Mouse (Mus musculus): ENCODE measurements at regions not wholly inside any gene's neighbourhood (a gene's known extent, or its start where the extent isn't known, plus 50 kb on each side); places are given as distances from the start of the nearest gene placed in this dataset.

GRCm38 (mm10) chr8:8299965-8300767 lies 360.9 kb downstream of the Efnb2 start:
- no peak for DNase-seq (ENCODE audit: low read depth in 2 of 2, low spot score in 2 of 2)

DNA sequence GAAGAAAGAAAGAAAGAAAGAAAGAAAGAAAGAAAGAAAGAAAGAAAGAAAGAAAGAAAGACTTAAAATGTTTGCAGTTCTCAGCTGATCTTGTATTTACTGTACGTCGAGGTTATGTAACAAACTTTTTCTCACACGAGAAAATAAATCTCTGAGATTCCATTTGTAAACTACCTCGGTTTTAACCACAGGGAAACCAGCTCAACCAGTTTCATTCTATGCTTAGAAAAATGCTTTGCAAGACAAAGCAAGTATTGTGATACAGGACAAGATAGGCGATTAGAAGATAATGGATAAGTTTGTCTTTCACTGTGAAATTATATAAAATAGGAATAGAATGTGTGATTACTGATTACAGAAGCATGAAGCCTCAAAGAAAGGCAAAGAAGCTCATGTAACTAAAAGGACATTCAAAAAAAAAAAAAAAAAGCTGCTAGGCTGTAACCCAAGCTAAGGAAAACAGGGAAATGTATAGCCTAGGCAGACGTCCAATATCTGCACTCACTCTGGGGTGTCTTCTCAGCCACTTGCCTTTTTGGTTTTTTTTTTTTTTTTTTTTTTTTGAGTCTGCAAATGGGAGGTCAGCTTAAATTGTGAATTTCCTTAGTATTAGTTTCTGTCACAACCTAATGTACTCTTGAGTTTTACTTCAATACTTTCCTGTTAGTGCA lies 368.3 kb downstream of the Efnb2 start:
- no peak for DNase-seq (ENCODE audit: low read depth in 2 of 2, low spot score in 2 of 2)

DNA sequence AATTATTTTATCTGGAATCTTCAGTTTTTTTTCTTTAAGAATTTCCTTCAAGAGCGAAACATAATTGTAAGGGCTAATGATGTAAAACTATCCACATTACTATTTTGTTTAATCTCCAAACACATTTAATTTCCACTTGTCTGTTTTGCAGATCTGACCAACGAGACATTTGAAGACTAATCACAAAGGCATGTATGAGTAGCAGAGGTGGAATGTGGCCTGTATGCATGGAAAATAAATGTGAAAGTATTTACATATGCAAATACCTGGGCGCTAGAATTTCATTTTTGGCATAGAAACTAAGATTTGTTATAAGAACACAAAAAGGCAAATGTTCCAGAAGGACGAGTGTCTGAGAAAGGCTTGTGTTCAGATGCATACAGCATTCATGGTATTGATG lies 375.2 kb downstream of the Efnb2 start:
- no peak for DNase-seq (ENCODE audit: low read depth in 2 of 2, low spot score in 2 of 2)

DNA sequence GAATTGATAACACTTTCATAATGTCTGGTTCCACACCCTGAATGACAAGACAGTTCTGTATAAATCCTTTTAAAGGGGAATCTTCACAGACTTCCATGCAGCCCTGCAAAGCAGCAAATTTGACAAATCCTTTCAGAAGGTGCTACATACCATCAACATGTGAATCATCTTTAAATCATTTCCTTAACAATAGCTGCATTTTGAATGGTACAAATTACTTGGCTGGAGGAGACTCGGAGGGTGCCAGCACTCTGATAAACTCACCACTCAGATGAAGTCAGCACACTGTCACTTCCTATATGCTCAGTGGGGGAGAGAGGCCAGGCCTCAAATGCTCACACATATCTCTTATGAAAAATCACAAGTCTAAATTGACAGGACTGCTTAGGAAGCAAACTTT lies 386.1 kb downstream of the Efnb2 start:
- no peak for DNase-seq (ENCODE audit: low read depth in 2 of 2, low spot score in 2 of 2)

DNA sequence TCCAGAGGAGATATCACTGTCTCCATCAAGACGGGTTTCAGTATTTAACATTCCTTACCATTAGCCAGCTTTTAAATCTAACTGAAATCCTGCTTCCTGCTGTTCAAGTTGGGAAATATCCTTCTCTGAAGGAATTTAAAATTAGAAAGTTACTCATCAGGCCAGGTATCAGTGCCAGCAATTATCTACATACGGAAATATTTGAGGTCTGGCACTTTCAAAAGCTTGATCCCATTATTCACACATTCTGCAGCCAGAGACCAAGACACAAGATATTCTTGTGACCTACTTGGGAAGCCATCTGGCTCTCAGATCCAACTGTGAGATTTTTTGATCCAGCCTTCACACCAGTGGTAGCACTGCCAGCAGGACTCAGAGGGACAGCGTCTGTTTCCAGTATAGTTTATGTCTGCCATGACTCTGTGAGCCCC lies 386.8 kb downstream of the Efnb2 start:
- no peak for DNase-seq (ENCODE audit: low read depth in 2 of 2, low spot score in 2 of 2)

DNA sequence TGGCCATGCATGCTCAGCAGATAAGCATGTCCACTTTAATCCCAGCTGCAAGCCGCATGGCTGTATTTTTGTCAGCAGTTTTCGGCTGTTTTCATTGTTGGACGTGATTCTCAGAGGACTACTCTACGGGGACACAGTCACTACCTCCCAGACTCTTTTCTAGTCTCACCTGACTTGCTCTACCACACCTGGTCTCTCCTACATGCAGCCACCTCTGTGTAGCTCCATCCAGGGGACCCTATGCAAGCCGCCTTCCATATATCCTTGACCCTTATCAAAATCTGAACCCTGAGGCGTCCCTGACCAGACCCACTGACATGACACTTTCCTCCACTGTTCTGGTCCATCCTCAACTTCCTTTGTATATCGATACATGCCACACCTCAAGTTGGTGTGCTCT lies 402.2 kb downstream of the Efnb2 start:
- DNase-seq (ENCODE audit: low read depth in 2 of 2, low spot score in 2 of 2) = no peak

DNA sequence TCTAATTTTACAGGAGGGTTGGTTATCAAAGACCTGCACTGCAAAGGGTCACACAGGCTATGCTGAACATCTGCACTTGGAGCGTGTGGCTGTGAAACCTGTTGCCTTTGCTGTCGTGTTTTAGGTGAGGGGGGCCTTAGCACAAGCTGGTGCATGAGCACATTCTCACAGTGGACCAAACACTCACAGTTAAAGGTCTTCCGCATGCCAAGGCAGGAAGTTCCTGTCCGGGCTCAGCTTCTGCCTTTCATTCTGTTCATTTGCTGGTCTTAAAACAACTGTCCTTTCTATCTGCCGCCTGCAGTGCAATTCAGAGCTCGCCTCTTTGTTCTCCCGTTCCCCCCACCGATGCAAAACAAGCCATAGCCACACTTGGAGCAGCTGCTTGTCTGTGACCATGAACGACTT lies 402.8 kb downstream of the Efnb2 start:
- no peak for DNase-seq (ENCODE audit: low read depth in 2 of 2, low spot score in 2 of 2)

DNA sequence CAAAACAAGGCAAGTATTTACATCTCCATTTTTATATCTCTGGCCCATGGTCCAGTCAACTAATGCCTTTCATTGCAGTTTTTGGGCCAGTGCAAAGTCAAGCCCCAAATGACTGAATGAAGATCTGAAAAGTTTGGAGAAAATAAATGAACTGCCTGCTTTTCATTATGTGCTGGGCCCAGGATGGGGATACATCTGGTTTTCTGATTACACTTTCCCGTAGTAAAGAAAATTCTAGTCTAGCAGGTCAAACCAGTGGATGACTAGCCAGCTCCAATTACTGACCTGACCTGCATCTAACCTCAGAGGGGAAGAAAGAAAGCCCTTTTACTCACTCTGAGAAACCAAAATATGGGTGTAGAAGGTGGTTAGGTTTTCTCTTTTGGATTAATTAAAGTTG lies 404.7 kb downstream of the Efnb2 start:
- DNase-seq (ENCODE audit: low read depth in 2 of 2, low spot score in 2 of 2) = no peak

DNA sequence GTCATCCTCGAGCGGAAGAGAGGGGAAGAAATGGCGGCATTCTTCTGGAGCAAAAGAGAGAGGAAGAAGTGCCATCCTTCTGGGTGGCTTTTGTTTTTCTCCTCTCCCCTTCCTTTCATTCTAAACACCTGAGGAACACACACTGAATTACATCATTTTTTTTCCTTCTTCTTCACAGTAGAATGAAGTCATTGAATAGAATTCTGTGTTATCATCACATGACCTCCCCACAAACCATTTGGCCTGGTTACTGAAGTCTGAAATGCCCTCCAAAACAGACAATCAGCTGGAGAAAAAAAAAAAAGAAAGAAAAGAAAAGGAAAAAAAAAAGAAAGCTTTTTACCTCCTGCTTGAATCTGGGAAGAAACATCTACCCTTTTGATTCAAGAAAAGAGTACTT lies 406.6 kb downstream of the Efnb2 start:
- no peak for DNase-seq (ENCODE audit: low read depth in 2 of 2, low spot score in 2 of 2)

DNA sequence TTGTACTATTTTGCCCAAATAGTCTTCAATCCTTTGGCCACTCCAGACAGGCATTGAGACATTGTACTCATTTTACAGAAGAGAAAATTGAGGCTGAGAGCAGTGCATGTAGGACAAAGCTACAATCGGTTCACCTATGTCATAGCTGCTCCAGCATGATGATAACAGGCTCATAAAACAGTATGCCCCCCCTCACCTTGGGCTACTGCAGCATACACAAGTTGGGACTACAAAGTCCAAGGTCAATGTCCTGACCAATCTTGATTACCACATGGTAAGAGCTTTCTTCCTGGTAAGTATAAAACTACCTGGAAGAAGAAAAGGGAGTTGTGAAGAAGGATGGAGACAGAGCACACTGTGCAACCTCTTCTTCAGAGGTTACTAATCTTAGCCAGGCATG lies 416.4 kb downstream of the Efnb2 start:
- no peak for DNase-seq (ENCODE audit: low read depth in 2 of 2, low spot score in 2 of 2)

DNA sequence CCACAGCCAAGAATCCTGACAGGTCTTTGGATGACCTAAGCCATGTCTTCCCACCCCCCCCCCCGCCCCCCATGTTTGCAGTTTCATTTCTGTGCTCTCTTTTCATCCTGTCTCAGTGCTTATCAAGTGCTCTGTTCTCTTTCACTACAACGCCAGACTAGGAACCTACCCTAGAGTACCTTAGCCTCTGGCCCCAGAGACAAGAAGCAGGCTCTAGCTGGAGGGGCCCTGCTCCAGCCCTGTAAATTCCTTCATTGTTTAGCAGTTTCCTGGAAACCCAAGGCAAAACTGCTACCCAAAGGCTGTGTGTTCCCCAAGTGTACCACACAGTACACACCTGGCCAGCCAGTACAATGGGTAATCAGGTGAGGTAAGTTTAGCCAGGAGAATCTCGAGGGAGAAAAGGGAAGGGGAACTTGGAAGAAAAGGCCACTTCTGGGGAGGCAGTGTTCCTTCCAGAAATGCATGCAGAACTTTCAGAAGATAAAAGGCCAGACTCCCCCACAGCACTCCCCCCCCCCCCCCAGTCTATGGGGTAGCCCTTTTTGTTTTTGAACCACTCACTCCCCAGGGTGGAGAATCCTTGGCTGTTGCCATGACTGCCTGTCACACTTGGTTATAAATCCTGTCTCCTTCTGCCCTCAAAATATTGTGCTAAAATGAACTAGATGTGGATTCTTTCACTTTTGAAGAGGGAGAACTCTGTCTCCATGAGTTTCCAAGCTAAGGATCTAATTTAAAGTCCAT lies 419.1 kb downstream of the Efnb2 start:
- DNase-seq (ENCODE audit: low read depth in 2 of 2, low spot score in 2 of 2) = no peak

- DNase-seq (ENCODE audit: low read depth in 2 of 2, low spot score in 2 of 2) = no peak
These were observed 419.9 kb downstream of the Efnb2 start for GRCm38 (mm10) chr8:8241051-8241688.

- no peak for DNase-seq (ENCODE audit: low read depth in 2 of 2, low spot score in 2 of 2)
These were observed 421.6 kb downstream of the Efnb2 start for GRCm38 (mm10) chr8:8239489-8239888.

DNA sequence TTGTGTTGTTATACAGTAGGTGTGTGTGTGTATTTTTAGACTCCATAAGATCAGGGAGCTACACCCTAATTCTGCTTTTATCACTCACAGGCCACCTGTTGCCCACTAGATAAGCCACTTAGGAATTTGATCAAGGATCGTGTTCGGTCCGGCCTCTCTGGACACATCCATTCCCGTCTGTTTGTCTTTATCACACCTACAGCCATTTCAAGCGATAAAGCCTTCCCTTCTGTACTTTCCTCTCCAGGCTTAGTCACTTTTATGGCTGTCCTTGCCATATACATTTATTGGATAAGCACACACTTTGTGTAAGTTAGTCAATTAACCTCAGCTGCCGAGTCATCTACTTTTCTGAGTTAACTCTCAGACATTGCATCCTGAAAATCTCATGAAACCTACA lies 423.0 kb downstream of the Efnb2 start:
- DNase-seq (ENCODE audit: low read depth in 2 of 2, low spot score in 2 of 2) = no peak

- DNase-seq (ENCODE audit: low read depth in 2 of 2, low spot score in 2 of 2) = no peak
These were observed 427.4 kb downstream of the Efnb2 start for GRCm38 (mm10) chr8:8233616-8234015.

- DNase-seq (ENCODE audit: low read depth in 2 of 2, low spot score in 2 of 2) = no peak
These were observed 427.9 kb downstream of the Efnb2 start for GRCm38 (mm10) chr8:8233156-8233555.

- DNase-seq (ENCODE audit: low read depth in 2 of 2, low spot score in 2 of 2) = no peak
These were observed 428.9 kb downstream of the Efnb2 start for GRCm38 (mm10) chr8:8231996-8232632.

DNA sequence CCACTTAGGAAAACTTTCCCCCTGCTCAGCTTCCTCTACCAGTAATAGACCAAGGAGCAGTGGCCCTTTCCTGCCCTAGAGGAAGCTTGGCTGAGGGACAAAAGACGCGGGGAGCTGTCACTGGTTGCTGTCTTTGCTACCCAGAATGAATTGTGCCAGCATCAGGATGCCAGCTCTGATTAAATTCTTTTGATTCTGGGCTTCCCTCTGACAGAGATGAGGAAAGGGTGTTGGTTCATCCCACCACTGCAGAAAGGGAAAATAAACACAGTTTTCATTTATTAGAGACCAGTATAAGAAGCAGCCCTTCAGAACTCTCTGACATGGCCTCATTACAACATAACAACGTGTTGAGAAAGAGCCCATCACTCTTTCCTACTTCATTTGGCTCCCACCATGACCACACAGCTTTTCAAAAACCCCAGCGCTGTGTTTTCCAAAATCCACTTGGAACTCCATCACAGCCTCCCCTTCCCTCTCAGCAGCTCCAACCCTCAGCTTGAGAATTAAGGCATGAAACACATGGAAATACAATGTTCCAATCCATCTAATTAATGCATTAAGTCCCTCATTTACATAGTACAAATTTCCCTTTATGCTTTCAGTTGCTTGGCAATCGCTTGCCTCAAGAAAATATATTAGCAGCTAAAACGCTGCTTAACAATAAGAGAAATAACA lies 429.6 kb downstream of the Efnb2 start:
- DNase-seq (ENCODE audit: low read depth in 2 of 2, low spot score in 2 of 2) = no peak

DNA sequence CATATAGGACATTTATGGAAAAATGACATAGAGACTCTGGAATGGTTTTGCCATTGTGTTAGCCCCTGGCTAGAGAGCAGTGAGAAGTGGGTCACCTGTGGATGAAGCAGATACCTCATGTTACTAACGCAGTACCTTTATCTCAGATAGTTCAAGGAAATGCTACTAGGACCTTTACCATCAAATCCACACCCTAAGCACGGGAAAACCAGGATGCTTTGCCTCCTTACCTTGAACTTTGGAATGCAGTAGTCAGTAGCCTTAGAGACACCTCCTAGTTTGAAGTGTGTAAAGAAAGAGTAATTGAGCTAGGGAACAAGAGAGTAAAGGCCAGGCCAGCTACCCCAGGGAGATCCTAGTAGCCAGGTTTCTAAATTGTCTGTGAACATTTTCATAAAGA lies 435.0 kb downstream of the Efnb2 start:
- no peak for DNase-seq (ENCODE audit: low read depth in 2 of 2, low spot score in 2 of 2)

DNA sequence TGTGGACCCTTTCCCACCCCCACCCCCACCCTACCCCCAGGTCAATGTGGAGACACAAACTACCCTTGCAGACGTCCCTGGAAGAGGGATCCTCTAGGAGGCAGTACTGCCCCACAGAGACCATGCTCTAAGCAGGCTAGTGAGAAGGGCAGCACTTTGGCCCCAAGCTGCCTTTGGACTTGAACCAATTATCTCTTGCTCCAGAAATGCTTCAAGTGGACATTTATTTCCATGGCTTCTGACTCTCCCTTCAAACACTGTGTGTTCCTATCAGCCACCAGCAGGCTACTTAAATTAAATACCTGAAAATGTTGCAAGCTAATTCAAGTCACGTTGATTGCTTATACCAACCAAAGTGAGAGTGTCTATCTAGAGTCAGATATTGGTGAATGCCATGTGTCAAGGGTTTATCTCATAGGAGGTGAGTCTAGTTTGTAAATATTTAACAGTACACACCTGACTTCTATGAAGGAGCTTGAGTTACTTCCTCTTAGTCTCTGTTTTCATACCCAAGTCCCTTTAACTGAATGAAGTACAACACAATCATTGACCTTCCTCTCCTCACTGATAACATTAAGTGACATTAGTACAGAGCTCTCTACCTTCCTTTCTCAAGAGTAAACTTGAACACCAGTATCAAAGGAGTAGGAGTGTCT lies 435.7 kb downstream of the Efnb2 start:
- no peak for DNase-seq (ENCODE audit: low read depth in 2 of 2, low spot score in 2 of 2)

All from CD8-positive naive resting alpha-beta T cell, adult 2 months (primary cell).